Mouse (Mus musculus) thymus, adult 2 months (tissue): ENCODE results near the gene Ssu72.

Source experiments
- CTCF ChIP-seq: fragments of 200-500 bp; IDR thresholded peaks from 2 replicates; pipeline ENCODE4 v1.5.1; 2012; ENCODE audit warnings: mild to moderate bottlenecking, control low read depth, low read length, moderate library complexity, borderline replicate concordance; ENCODE audit not compliant: control insufficient read depth, poor library complexity, insufficient read depth; ENCODE audit errors: extremely low read depth
- POLR2A ChIP-seq: fragments of 200-500 bp; IDR thresholded peaks from 2 replicates; pipeline ENCODE4 v1.6.1; 2012; ENCODE audit warnings: mild to moderate bottlenecking, low read length, control low read depth, moderate library complexity; ENCODE audit not compliant: control insufficient read depth, poor library complexity, insufficient read depth; ENCODE audit errors: extremely low read depth

DNA sequence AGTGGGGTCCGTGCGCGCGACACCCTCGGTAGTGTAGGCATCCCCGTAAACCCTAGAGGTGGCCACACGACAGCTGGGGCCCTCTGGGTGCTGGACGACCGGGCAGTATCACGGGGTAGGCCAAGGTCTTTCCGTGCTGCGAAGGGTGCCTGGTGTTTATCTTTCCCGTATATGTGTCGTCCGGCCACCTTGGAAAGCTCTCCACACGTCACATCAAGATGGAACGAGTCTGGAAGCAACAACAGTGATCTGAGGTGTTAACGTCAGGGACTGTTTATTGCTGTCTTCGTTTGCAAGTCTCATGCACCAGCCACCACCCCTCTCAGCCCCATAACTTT lies 961 bp downstream of the Ssu72 start:
- TF ChIP-seq POLR2A: no peak
- no peak for TF ChIP-seq CTCF
